Mouse (Mus musculus): ENCODE data around the gene Blm. TPM values are rescaled to one million over a fixed set of nuclear protein-coding genes. Genes with fewer than 3 reads are reported as not detected.

Gene Blm
- total RNA-seq, 2 experiments from 2014 or later: 27.1 to 38.8 TPM

DNA sequence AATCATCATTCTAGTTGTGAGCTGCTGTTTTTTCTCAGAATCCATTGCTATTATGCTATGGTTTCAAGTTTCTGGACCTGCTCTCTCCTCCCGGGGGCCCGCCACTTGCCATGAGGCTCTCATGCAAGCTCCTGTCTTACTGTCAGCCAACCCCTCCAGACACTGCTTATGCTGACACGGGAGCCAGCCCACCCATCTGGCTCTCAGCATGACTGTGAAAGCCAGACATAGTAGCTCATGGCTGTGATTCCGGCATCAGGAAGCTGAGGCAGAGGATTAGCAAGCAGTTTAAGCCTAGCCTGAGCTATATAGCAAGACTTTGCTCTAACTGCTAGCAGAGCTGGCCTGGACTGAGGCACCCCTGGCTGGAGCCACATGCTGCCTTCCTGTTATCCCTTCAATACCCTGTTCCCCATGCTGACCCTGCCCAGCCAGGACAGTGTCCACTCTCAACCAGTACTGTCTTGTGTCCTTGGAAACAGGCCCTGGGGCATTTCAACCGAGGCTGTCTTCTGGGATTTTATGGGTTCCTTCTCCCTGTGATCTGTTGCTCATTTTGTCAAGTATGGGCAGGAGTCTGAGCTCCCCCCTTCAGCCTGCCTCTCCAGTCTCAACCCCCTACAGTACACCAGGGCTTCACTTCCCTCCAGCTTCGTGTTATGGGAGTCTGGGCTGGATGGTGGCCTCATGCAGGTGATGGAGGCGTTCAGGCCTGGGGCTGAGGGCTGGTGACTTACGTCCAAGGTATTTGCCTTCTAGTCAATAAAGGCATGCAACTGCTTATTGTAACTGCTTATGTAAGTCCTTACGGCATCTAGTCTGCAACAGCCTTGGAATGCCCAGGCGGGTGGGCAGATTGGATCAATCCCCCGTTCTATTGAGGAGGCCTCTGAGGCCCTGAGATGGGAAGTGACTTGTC, 92.7 kb downstream of the Blm start:
- ATAC-seq (ENCODE audit: poor library complexity, severe bottlenecking): no peak

DNA sequence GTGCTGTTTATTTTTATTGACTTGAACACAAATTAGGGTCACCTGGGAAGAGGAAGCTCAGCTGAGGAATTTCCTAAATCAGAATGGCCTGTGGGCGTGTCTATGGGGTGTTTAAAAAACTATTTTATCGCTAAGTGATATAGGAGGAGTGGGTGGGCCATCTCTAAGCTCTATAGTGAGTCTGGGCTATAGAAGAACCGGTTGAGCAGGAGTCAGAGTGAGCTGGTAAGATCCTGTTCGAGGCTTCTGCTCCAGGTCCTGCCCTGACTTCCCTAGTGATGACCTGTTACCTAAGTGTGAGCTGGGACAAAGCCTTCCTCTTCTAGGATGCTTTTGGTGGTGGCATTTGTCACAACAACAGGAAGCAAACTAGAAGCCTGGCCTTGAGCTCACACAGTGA, 94.2 kb downstream of the Blm start:
- no peak for ATAC-seq (ENCODE audit: poor library complexity, severe bottlenecking)

DNA sequence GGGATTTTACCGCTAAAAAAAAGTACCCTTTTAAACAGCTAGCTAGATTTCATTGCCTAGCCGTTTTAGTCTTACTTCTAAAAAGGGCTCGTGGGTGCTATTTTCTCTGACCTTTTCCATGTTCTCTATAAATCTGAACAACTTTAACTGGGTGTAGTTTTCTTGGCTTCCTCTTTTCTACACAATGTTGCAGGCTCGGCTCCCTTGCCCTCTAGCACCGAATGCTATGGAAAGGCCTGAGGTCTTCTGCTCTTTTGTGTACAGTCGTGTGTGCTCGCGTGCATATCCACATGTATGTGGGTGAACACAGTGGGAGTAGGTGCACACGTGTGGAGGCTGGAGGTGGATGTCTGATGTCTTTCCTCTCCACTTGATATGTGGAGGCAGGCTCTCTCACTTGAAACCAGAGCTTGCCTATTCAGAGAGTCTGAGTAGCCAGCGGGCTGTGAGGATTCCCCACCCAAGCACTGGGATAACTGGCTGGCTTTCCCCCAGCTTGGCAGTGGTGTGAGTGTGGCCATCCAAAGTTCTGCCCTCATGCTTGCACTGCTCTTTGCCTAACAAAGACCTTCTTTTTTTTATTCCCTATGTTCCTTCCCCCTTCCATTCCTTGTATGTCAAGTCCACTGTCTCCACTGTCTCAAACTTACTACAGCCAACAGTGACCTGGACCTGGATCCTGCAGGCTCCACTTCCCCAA, 95.0 kb downstream of the Blm start:
- ATAC-seq (ENCODE audit: poor library complexity, severe bottlenecking): no peak

DNA sequence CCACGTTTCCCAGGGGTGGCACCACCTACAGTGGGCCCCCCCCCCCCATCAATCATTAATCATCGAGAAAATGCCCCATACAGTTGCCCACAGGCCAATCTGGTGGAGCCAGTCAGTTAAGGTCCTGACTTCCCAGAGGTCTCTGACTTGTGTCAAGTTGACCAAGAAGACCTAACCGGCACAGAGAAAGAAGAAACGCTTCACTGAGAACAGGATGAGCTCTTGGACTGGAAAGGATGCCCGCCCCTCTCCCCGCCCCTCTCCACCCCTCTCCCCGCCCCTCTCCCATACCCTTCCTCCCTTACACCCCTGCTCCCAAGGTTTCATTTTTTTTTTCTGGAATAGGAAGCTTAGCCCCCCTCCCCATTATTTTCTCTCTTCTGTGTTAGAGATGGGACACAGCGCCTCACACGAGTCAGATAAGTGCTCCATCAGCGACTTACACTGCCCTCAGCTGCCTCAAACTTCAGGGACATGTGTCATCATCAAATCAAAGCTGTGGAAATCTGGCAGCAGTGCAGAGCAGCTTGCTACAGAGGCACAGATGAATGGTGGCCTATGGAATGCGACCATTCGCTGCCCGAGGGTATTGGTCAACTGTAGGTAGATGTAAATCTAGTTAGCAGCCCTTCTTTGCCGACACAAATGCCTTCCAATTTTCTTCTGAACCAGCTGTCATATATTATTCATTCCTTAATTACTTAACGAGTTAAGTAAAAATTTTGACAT, 95.7 kb downstream of the Blm start:
- ATAC-seq (ENCODE audit: poor library complexity, severe bottlenecking): no peak

DNA sequence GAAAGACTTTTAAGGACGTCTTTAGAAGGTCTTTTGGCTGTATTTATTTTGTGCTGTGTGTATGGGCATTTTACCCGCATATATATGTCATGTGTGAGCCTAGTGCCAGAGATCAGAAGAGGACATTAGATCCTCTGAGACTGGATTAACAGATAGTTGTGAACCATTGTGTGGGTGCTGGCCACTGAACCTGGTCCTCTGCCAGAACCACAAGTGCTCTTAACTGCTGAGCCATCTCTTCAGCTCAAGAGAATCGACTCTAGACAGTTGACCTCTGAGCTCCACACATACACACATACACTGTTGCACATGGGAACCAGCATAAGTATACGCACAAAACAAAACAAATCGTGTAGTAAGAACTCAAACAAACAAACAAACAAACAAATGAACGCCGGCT, 98.3 kb downstream of the Blm start:
- no peak for ATAC-seq (ENCODE audit: poor library complexity, severe bottlenecking)

DNA sequence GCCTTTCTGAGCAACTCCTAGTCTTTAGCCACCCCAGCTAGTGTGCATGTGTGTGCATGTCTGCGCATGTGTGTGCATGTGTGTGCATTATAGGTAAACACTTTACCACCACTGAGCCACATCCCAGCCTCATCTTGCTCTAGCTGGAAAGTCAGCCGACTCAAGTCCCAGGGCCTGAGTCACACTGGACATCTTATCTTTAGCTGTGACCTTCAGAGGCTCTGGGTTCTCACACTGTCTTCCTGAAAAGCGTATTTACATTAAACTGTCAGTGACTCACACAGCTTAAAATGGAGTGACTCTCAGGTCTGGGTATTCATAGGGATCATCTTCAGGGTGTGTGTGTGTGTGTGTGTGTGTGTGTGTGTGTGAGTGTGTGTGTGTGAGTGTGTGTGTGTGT, 99.3 kb downstream of the Blm start:
- no peak for ATAC-seq (ENCODE audit: poor library complexity, severe bottlenecking)

DNA sequence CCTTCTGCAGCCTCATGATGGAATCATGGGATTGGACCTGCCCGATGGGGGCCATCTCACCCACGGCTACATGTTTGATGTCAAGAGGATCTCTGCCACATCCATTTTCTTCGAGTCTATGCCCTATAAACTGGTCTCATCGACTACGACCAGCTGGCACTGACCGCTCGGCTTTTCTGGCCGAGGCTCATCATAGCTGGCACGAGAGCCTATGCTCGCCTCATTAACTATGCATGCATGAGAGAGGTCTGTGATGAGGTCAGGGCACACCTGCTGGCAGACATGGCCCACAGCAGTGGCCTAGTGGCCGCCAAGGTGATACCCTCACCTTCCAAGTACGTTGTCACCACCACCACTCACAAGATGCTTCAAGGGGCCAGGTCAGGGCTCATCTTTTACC, 105.3 kb downstream of the Blm start:
- ATAC-seq (ENCODE audit: poor library complexity, severe bottlenecking): no peak

DNA sequence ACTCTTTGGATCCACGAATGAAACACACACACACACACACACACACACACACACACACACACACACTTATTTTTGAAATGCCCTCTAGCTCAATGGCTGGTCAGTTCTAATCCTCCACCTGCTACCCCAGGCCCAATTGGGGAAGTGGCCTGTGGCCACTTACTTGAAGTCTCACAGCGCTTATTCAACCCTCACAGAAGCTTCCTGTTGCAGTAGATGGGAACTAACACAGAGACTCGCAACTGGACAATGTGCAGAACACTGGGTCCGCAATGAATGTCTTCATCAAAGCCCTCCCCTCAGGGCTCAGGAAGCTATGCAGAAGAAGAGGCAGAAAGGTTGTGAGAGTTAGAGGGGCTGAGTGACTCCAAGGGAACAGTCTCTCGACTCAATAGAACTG, 107.2 kb downstream of the Blm start:
- peak; percentile 62 for ATAC-seq (ENCODE audit: poor library complexity, severe bottlenecking)

DNA sequence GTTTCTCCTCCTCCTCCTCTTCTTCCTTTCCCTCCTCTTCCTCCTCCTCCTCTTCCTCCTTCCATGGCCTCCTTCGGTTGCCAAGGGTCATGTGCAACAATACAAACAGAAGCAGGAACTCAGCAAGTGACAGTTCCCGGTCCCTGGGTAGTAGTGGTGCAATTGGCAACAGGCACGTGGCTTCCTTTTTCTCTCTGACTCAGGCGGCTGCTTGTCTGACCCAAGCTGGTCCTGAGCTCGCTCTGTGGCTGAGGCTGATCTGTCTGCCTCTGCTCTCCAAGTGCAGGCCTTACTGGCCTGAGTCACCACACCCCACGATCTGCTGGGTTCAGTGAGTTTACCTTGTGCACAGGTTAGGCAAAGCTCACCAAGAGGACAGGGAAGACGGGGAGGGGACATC, 108.6 kb downstream of the Blm start:
- peak; percentile 93 for ATAC-seq (ENCODE audit: poor library complexity, severe bottlenecking)

DNA sequence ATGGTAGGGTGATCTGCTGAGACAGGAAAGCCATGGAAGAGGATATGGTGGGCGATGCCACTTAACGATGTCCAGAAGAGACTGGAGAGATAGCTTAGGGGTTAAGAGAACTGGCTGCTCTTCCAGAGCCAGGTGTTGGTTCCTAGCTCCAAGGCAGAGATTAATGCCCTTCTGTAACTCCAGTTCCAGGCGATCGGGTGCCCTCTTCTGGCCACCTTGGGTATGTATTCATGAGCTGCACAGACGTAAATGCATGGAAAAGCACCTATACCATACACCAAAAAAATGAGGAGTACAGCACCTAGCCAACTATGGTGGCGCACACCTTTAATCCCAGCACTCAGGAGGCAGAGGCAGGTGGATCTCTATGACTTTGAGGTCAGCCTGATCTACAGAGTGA, 110.2 kb downstream of the Blm start:
- ATAC-seq (ENCODE audit: poor library complexity, severe bottlenecking): no peak

DNA sequence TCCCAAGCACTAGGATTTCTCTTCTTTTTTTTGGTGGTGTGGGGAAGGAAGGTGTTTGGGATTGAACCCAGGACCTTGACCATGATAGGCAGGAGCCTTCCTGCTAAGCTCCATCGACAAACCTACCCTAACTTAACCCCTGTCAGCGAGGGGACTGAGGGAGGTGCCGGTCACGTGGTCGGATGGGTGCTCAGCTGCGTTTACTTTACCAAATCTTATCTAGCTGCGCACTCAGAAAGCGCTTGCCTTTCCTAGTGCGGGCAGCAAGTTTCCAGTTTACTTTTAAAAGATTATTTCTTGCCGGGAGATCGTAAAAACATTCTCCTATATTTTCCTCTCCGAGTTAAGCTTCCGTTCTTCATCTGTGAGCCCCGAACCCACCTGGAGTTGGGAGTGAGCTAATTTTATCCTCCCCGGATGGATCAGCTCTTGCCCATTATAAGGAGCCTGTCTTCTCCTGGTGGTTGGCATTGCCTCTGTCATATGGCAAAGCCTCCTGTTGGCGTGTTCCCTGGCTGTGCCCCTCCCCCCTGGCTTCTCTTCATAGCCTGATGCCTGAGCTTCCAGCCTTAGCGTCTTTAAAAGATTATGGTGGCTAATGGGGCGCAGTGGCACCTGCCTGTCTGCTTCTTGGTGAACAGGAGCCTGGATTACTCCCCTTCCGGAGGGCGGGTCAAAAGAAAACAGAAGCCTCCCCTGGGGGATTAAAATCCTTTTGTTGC, 112.0 kb downstream of the Blm start:
- ATAC-seq (ENCODE audit: poor library complexity, severe bottlenecking): no peak

DNA sequence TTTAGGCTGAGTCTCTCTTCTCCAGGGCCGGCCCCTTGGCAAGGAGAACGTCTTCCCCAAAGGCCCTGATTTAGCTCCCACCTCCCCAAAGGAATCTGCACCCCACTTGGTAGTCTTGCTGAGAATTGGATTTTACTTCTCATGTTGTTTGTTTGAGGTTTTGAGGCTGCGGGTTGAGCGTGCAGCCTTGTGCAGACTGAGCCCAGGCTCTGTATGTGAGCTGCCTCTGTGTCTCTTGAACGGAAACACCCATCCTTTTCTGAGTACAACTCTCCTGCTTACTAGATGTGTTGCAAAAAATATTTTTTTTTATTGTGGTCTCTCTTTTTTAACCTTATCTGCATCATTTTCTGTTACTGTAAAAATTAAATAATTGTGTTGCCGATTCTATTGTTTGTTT, 113.3 kb downstream of the Blm start:
- no peak for ATAC-seq (ENCODE audit: poor library complexity, severe bottlenecking)

DNA sequence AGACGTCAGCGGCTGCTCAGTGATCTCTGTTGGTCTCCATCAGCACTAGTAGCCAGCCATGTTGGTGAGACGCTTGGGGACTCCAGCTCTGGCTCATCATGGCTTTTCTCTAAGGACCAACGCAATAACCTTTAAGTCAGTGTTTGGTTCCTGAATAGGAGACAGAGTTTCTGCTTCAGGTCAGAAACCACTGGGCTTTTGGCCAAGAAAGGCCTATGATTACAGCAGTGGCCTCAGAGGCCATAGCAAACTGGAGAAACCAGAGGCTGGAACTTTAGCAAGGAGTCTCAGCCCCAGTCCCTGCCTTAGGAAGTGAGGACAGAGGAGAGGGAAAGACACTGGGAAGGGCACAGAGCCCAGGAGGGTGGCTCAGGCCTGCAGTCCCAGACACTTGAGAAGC, 114.3 kb downstream of the Blm start:
- no peak for ATAC-seq (ENCODE audit: poor library complexity, severe bottlenecking)

DNA sequence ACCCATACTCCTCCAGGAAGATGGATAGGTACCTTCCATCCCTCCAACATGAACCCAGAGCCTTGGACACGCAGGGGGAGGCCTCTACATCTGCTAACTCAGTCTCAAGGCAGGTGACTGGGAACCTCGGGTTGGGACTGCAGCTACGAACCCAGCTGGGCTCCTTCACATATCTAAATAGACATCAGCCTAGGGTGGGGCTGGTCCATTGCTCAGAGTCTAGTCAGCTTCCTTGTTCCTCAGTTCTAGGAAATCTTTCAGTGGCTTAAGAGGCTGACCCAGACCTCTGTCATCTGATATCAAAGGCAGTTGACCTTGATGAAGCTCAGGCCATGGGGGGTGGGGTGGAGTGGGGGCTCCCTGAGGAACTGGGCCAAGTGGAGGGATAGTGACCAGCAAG, 115.6 kb downstream of the Blm start:
- no peak for ATAC-seq (ENCODE audit: poor library complexity, severe bottlenecking)

DNA sequence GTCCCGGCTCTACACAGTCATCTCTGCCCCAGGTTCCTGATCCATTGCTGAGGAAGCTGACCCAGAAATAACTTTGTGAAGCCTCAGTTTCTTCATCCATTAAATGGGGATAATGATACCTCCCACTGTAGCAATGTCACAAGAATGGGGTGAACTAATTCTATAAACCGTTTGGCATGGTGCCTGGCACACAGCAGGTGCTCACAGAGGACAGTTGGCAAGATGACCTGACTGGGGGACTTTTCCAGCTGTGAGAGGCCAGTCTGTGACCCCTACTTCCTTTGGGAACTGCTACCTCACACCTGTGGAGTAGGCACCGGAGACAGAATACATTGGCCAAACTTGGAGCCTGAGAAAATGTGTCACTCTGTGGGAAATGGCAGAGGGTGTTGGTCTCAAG, 116.9 kb downstream of the Blm start:
- ATAC-seq (ENCODE audit: poor library complexity, severe bottlenecking): no peak

DNA sequence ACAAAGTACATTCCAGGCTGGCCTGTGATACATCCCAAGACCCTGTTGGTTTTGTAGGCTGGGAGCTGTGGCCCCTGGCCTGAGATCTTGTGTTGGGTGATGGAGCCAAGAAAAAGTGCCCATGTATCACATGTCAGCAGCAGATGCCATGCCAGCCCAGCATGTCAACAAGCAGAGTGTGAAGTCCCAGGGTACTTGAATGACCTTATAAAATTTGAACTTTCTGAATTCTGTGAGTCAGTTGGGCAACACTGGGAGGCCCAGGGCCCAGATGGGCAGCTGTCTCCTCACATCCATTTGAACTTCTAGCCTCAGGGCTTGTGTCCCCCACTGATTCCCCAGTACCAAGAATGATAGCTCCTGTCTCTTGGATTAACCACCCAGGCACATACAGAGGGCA, 117.3 kb downstream of the Blm start:
- ATAC-seq (ENCODE audit: poor library complexity, severe bottlenecking): no peak

DNA sequence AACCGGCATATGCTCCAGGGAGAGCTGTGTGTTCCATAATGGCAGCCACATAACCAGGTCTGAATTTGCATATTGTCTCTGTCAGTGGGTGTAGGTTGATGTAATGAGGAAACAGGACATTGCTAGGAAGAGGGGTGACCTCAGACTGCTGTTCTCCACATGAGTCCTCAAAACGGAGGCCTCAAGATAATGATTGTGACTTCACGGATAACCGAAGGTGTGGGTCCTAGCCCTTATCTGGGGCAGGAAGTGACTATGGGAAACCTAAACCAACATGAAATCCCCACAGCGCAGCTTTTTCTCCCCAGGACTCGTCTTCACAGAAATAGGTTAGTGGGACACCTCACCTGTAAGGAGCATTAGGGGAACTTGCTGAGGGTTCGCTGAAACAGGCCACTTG, 118.0 kb downstream of the Blm start:
- peak; percentile 74 for ATAC-seq (ENCODE audit: poor library complexity, severe bottlenecking)

DNA sequence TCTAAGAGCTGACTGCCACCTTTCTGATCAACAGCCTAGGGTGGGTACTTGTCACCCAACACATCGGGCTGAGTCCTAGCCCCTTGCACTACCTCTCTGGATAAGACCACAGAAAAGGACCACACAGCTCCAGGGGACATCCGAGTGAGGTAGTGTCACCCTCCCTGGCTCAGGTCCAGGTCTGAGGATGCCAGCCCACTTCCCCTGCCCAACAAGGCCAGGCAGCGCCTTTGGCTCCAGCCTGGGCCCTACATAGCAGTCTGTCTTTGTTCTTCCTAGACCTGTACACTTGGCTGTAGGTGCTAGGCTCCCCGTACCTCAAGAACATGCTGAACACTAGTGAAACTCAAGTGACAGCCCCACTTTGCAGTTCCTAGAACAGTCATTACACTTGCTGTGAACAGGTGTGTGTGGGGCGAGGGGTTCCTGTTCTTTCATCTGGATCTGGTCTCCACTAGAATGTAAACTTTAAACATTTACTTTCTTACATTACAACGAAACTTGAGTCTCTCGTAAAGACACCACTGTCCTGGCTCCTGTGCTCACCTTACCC, 120.5 kb downstream of the Blm start:
- peak; percentile 25; the same call in 1 of the 2 replicates for ATAC-seq (ENCODE audit: poor library complexity, severe bottlenecking)

DNA sequence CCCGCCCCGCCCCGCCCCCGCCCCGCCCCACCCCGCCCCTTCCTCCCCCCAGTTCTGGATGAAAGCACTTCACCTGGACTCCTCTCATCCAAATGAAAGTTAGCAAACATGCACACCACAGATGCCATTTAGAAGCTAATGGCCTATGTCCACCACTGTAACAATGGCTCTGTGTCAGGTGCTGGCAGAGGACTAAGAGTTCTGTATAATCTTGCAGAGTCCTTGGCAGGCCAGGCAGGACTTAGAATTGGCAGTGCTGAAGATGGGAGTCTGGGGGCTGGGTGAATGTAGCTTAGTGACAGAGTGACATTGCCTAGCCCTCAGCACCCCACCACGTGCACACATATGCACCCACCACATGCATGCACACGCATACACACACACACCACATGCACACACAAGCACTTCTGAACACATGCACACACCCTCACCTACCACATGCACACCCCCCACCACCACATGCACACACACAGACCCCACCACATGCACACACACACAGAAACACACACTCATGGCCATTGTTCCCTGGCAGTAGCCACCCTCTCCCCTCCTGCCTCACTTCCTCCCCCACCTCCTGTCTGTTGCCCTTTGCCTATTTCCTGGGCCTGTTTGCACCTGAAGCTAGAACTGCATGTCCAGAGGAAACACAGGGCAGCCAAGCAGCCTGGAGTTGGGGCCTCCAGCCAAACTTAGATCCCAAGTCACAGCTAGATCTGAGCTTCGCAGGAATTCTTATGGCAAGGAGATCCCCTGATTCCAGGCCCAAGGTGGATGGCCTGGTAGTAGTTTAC, 121.2 kb downstream of the Blm start:
- no peak for ATAC-seq (ENCODE audit: poor library complexity, severe bottlenecking)

DNA sequence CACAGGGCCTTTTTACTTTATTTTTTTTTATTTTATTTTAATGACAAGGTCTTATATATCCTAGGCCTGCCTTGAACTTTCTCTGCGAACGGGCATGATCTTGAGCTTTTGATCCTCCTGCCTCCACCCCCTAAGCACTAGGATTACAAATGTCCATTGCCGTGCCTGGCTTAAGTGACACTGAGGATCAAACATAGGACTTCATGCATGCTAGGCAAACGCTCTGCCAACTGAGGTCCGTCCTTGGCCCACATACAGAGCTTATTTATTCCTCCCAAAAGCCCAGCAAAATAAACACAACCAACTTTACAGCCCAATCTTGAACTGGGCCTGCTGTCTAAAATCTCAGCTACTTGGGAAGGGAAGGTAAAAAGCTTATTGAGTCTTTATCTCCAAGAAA, 122.1 kb downstream of the Blm start:
- ATAC-seq (ENCODE audit: poor library complexity, severe bottlenecking): no peak
